ENCODE assay signal across 26 mouse cellular contexts in genomic region chr11:83495571-83495970, GRCm38 (mm10). TPM values are rescaled to one million over a fixed set of nuclear protein-coding genes. Genes with fewer than 3 reads are reported as not detected.
DNase-seq lines count a peak whose midpoint lies in the region; TF ChIP-seq lines count a peak whose summit lies in the region.
"Had no signal": no experiment of that assay in that cellular context is flagged by ENCODE, and none has a peak within 500 bp of the region (broad histone marks: within the 10 kb centered on the region; RNA-seq: fewer than 3 reads in every experiment).

No protein-coding gene starts in this region.

- no peak overlapping the region for H3K9ac ChIP-seq in MEL (ENCODE audit: control insufficient read depth, low read depth, low read length, poor library complexity, severe bottlenecking)
- H3K9ac ChIP-seq: embryonic facial prominence, embryonic 12.5 days; forebrain, postnatal 0 days; heart, embryonic 15.5 days; hindbrain, embryonic 13.5 days had no signal

- H3K36me3 ChIP-seq in E14TG2a.4 (ENCODE audit: insufficient read depth, low read length) = peaks cover 64% of the 10 kb centered on the region
- H3K36me3 ChIP-seq in MEL (ENCODE audit: control insufficient read depth in 1 of 2, insufficient read depth in 2 of 2, low read length in 2 of 2) = peaks cover 39 to 68% of the 10 kb centered on the region in 2 experiments

- H3K27me3 ChIP-seq in E14TG2a.4 (ENCODE audit: insufficient read depth, low read length) = no peaks in the 10 kb centered on the region
- no peaks in the 10 kb centered on the region for H3K27me3 ChIP-seq in MEL (ENCODE audit: control insufficient read depth in 1 of 2, insufficient read depth in 2 of 2, low read length in 2 of 2)
- H3K27me3 ChIP-seq: embryonic facial prominence, embryonic 12.5 days; heart, embryonic 15.5 days; hindbrain, embryonic 13.5 days had no signal

- TF ChIP-seq RAD21 in MEL (IDR thresholded peaks at IDR 0.05; ENCODE audit: low read depth, low read length) = no peak

- TF ChIP-seq CTCF in E14TG2a.4 (conservative IDR thresholded peaks at IDR 0.05; ENCODE audit: low read length) (no peak), MEL (IDR thresholded peaks at IDR 0.05 in 2 of 3, conservative IDR thresholded peaks at IDR 0.05 in 1 of 3; ENCODE audit: control insufficient read depth in 1 of 3, insufficient read depth in 1 of 3, low read depth in 2 of 3, low read length in 3 of 3, poor library complexity in 1 of 3, severe bottlenecking in 1 of 3) (no peak)
- TF ChIP-seq CTCF in brain, embryonic 14.5 days (IDR thresholded peaks at IDR 0.05; ENCODE audit: borderline replicate concordance, extremely low read depth, insufficient read depth, insufficient read length) = no peak

- H3K79me2 ChIP-seq in MEL (ENCODE audit: control insufficient read depth, insufficient read depth, low read length, poor library complexity) = peaks cover 9% of the 10 kb centered on the region; the same call in 1 of the 2 replicates

- H3K4me3 ChIP-seq in E14TG2a.4 (replicated peaks; ENCODE audit: low read length) (0 out of 2 replicates have a peak overlapping the region, but pooled peaks have one; percentile 18), MEL (ENCODE audit: control insufficient read depth in 1 of 2, insufficient read depth in 1 of 2, low read depth in 2 of 2, low read length in 2 of 2) (no peak overlapping the region)
- H3K4me3 ChIP-seq: embryonic facial prominence, embryonic 12.5 days; gastrocnemius, adult 2 months; heart, embryonic 10.5 days; heart, embryonic 15.5 days; hindbrain, embryonic 13.5 days had no signal

- H3K27ac ChIP-seq in MEL (ENCODE audit: control insufficient read depth, low read depth, low read length) = no peak overlapping the region
- H3K27ac ChIP-seq: embryonic facial prominence, embryonic 12.5 days; gastrocnemius, adult 2 months; heart, embryonic 10.5 days; heart, embryonic 15.5 days; hindbrain, embryonic 13.5 days; hindbrain, postnatal 0 days had no signal

- peak; percentile 29 to 46; a peak in 2 of 4 replicates for TF ChIP-seq EP300 in MEL (IDR thresholded peaks at IDR 0.05; ENCODE audit: low read depth in 1 of 2, low read length in 2 of 2)

- H3K9me3 ChIP-seq in E14TG2a.4 (ENCODE audit: low read length) (no peaks in the 10 kb centered on the region), MEL (replicated peaks; ENCODE audit: insufficient read depth, low read length) (no peaks in the 10 kb centered on the region)
- H3K9me3 ChIP-seq: embryonic facial prominence, embryonic 12.5 days; G1E; heart, embryonic 10.5 days; heart, embryonic 15.5 days; hindbrain, embryonic 13.5 days had no signal

- no peak for TF ChIP-seq POLR2A in MEL (IDR thresholded peaks at IDR 0.05; ENCODE audit: control insufficient read depth in 1 of 2, insufficient read depth in 1 of 2, low read depth in 1 of 2, low read length in 2 of 2, poor library complexity in 1 of 2)
- TF ChIP-seq POLR2A in brain, embryonic 14.5 days (IDR thresholded peaks at IDR 0.05; ENCODE audit: borderline replicate concordance, extremely low read depth, insufficient read depth, insufficient read length, poor library complexity, severe bottlenecking) = no peak

- H3K4me1 ChIP-seq in E14TG2a.4 (replicated peaks; ENCODE audit: low read depth, low read length) = peaks cover 47% of the 10 kb centered on the region
- peaks cover 6 to 16% of the 10 kb centered on the region in 2 experiments for H3K4me1 ChIP-seq in MEL (ENCODE audit: control insufficient read depth in 1 of 2, insufficient read depth in 2 of 2, low read length in 2 of 2)
- H3K4me1 ChIP-seq: embryonic facial prominence, embryonic 12.5 days; heart, embryonic 10.5 days; heart, embryonic 15.5 days; hindbrain, embryonic 13.5 days had no signal

- DNase-seq in 416B (ENCODE audit: low read depth) = peak; percentile 58
- DNase-seq in MEL (ENCODE audit: low read depth, low spot score) = peak; percentile 65
- DNase-seq in brain, embryonic 14.5 days (ENCODE audit: low read depth) = peak; percentile 7
- DNase-seq in urinary bladder, postnatal 10 days (ENCODE audit: low spot score) = no peak
- DNase-seq in urinary bladder, postnatal 14 days (ENCODE audit: low spot score) = no peak
- DNase-seq: adrenal gland, adult 8-10 months; cerebellum, adult 11-12 months; cerebellum, adult 9-10 months; cerebellum, postnatal 25 days; forebrain, postnatal 0 days; gastrocnemius, adult 2 months; gastrocnemius, postnatal 25 days; heart, postnatal 14 days; kidney, adult 11 months had no signal

TF ChIP-seq in MEL, 35 proteins besides CTCF, POLR2A, EP300 and RAD21:
- TF ChIP-seq POLR2AphosphoS2 (IDR thresholded peaks at IDR 0.05; ENCODE audit: low read length) (peak; percentile 16; the same call in 1 of the 2 replicates), TAL1 (IDR thresholded peaks at IDR 0.05; ENCODE audit: low read length) (no peak), GATA1 (IDR thresholded peaks at IDR 0.05; ENCODE audit: low read depth, low read length) (peak; percentile 57; the same call in 1 of the 2 replicates), CHD2 (IDR thresholded peaks at IDR 0.05; ENCODE audit: low read length) (no peak), KAT2A (conservative IDR thresholded peaks at IDR 0.05; ENCODE audit: low read depth, low read length) (no peak), RCOR1 (IDR thresholded peaks at IDR 0.05; ENCODE audit: low read depth, low read length) (no peak), USF2 (IDR thresholded peaks at IDR 0.05; ENCODE audit: borderline replicate concordance in 1 of 2, insufficient read depth in 1 of 2, low read depth in 1 of 2, low read length in 2 of 2) (no peak), ETS1 (IDR thresholded peaks at IDR 0.05; ENCODE audit: low read depth, low read length) (peak; percentile 32; the same call in 1 of the 2 replicates), SIN3A (IDR thresholded peaks at IDR 0.05; ENCODE audit: low read length) (no peak; the same call in 1 of the 2 replicates)

RNA-seq across cellular contexts. Expression of gene Taf15, which starts 22.7 kb away (rescaled TPM):
- 31.8 and 51.2 TPM in 2 replicates for total RNA-seq in MEL (2012; rRNA removed)
- polyA plus RNA-seq in MEL (2012; ENCODE audit: insufficient read depth in 1 of 2, insufficient read length in 2 of 2, low read depth in 1 of 2, low replicate concordance in 2 of 2, missing spikeins in 1 of 2) = 100 to 1,000 TPM in 1 of 2 experiments, not detected in 1; 236 TPM
- 51.0 and 92.8 TPM in 2 replicates for polyA plus RNA-seq in brain, embryonic 14.5 days (2012; rRNA removed)

RNA-seq across cellular contexts. Expression of gene Heatr9, which starts 26.4 kb away (rescaled TPM):
- not detected in 2 replicates for total RNA-seq in MEL (2012; rRNA removed)
- polyA plus RNA-seq in MEL (2012; ENCODE audit: insufficient read depth in 1 of 2, insufficient read length in 2 of 2, low read depth in 1 of 2, low replicate concordance in 2 of 2, missing spikeins in 1 of 2) = not detected
- polyA plus RNA-seq in brain, embryonic 14.5 days (2012; rRNA removed) = not detected in 2 replicates
- total RNA-seq: adrenal gland, adult 8-10 months; adrenal gland, postnatal 4 days; forebrain, postnatal 0 days; G1E; gastrocnemius, adult 2 months; gastrocnemius, postnatal 25 days; heart, postnatal 14 days; hematopoietic stem cell, adult 5-6 weeks; hindbrain, postnatal 0 days had no signal
- polyA plus RNA-seq: cortical plate, adult 2 months; embryonic facial prominence, embryonic 12.5 days; forebrain, embryonic 11.5 days; forebrain, postnatal 0 days; G1E; heart, embryonic 10.5 days; heart, embryonic 15.5 days; hindbrain, embryonic 13.5 days; hindbrain, postnatal 0 days; intestine, embryonic 14.5 days had no signal

RNA-seq across cellular contexts. Expression of gene Mmp28, which starts 32.7 kb away (rescaled TPM):
- not detected in 2 replicates for total RNA-seq in MEL (2012; rRNA removed)
- polyA plus RNA-seq in MEL (2012; ENCODE audit: insufficient read depth in 1 of 2, insufficient read length in 2 of 2, low read depth in 1 of 2, low replicate concordance in 2 of 2, missing spikeins in 1 of 2) = under 1 TPM in 1 of 2 experiments, not detected in 1; 0.03 TPM
- 5.5 and 9.1 TPM in 2 replicates for polyA plus RNA-seq in brain, embryonic 14.5 days (2012; rRNA removed)
- polyA plus RNA-seq: G1E had no signal

RNA-seq across cellular contexts. Expression of gene Ccl5, which starts 34.7 kb away (rescaled TPM):
- total RNA-seq in MEL (2012; rRNA removed) = not detected in 2 replicates
- polyA plus RNA-seq in MEL (2012; ENCODE audit: insufficient read depth in 1 of 2, insufficient read length in 2 of 2, low read depth in 1 of 2, low replicate concordance in 2 of 2, missing spikeins in 1 of 2) = under 1 TPM in 1 of 2 experiments, not detected in 1; 0.56 TPM
- polyA plus RNA-seq in brain, embryonic 14.5 days (2012; rRNA removed) = 0.21 TPM in 1 of 2 replicates, not detected in the other
- total RNA-seq: forebrain, postnatal 0 days; gastrocnemius, adult 2 months; gastrocnemius, postnatal 25 days; hindbrain, postnatal 0 days had no signal
- polyA plus RNA-seq: forebrain, embryonic 11.5 days; G1E; heart, embryonic 10.5 days; hindbrain, embryonic 13.5 days had no signal

RNA-seq across cellular contexts. Expression of gene 1700020L24Rik, which starts 58.1 kb away (rescaled TPM):
- not detected in 2 replicates for total RNA-seq in MEL (2012; rRNA removed)
- polyA plus RNA-seq in MEL (2012; ENCODE audit: insufficient read depth in 1 of 2, insufficient read length in 2 of 2, low read depth in 1 of 2, low replicate concordance in 2 of 2, missing spikeins in 1 of 2) = under 1 TPM in 1 of 2 experiments, not detected in 1; 0.60 TPM
- 0.53 and 0.55 TPM in 2 replicates for polyA plus RNA-seq in brain, embryonic 14.5 days (2012; rRNA removed)
- total RNA-seq: G1E; gastrocnemius, adult 2 months; gastrocnemius, postnatal 25 days; heart, postnatal 14 days had no signal
- polyA plus RNA-seq: G1E; hindbrain, embryonic 13.5 days had no signal

Comparison
In these comparisons a context has a peak if more than half of its experiments do, and no peak if none do; other contexts are left out.
1. DNase-seq: peak in 416B (single experiment), MEL (single experiment) and brain, embryonic 14.5 days (single experiment); none in urinary bladder, postnatal 10 days (single experiment) and urinary bladder, postnatal 14 days (single experiment).